Mouse (Mus musculus): Measurements from ENCODE around the gene Adamts13.

Gene Adamts13

DNA sequence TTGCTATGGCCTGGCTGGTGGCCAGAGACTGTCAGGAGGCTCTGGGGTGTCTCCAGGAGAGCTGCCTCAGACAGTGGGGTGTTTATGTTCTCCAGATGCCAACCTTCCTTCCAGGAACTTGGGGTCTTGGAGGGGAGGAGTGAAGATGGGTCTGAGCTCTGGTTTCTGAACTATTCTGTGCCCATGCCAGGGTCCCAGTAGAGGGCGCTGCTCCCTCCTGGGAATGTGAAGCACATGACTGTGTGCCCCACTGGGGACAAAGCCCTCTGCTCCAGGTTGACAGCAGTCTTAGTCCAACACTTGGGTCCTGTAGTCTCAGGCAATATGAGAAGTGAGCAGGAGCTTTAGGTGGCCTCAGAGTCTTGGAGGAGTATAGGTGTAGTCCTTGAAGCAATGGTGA, 66.1 kb downstream of the Adamts13 start:
- peak; percentile 53 for DNase-seq

DNA sequence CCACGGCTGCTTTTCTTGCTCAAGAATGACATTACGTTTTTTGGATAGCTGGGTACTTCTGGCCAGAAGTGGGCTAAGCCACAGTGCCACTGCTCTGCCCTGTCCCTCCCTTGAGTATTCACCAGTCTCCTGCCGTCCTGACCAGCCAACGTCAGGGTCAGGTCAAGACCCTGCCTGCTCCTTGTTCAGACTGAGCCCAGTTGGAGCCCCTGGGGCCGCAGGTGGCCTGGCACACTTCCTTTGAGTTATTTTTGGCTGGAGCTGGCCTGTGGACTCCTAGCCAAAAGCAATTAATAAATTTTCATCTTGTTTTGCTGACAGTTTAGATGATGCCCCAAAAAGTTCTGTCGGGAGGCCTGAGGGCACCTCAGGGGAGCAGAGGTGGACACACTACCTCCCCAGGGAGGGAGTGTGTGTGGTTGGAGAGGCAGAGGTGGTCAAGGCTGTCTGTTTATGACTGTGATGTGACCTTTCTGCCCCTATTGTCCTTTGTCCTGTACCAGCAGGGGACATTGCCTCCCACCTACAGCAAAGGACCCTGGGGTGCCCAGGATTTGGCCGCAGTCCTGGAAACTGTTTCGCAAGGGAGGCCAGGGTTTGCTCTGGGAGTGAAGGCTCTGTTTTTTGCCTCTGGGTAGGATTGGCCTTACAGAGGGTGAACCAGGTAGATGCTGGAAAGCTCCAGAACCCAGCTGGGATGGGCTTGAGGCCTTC, 69.1 kb downstream of the Adamts13 start:
- peak; percentile 80 for DNase-seq

DNA sequence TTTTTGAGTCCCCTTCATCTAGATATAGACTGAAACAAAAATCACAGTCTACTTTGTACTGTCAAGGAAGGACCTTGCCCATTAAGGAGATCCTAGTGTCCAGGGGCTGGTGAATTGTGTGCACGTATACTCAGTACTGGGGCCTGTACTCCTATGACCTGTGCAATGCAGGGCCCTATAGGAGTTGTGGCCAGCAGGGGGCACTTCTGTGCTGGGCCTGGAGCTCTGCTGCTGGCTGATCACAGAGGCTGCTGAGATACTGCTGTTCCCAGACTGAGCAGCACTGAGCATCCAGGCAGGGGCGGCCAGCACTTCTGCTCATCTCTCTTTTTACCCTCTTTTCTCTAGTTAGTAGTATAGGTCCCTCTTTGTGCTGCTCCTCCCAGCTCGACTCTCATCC, 70.2 kb downstream of the Adamts13 start:
- peak; percentile 89 for DNase-seq

DNA sequence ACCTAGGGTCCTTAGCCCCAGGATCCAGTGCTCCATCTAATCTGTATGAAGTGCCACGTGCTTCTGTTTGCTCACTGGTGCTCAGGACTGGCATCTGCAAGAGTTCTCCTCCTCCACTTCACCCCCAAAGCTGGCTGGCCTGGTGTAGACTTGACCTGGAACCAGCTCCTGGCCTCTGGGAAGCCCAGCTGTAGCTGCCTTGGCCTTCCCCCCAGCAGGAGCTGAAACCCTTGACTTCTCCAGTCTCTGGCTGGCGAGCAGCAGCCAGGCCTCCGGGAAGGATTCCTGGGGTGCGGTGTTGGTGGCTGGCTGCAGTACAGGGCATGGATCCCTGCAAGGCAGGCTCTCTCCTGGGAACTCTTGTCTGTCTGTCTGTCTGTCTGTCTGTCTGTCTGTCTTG, 71.0 kb downstream of the Adamts13 start:
- no peak for DNase-seq

DNA sequence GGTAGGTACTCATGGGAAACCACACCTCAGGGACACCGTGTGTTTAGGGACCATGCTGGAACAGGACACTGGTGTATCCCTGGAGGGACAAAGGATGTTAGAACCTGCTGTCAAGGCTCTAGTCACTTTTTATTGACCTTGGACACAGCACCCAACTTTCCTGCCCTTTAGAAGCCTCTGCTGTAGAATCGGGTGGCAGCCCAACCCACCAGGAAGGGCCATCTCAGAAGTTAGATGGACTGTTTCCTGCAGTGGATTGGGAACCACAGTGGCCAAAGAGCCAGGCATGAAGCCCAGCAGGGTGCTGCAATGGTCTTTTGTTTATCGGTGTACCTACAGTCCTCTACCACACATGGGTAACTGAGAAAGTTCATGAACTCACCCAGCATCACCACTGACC, 71.4 kb downstream of the Adamts13 start:
- DNase-seq = no peak

DNA sequence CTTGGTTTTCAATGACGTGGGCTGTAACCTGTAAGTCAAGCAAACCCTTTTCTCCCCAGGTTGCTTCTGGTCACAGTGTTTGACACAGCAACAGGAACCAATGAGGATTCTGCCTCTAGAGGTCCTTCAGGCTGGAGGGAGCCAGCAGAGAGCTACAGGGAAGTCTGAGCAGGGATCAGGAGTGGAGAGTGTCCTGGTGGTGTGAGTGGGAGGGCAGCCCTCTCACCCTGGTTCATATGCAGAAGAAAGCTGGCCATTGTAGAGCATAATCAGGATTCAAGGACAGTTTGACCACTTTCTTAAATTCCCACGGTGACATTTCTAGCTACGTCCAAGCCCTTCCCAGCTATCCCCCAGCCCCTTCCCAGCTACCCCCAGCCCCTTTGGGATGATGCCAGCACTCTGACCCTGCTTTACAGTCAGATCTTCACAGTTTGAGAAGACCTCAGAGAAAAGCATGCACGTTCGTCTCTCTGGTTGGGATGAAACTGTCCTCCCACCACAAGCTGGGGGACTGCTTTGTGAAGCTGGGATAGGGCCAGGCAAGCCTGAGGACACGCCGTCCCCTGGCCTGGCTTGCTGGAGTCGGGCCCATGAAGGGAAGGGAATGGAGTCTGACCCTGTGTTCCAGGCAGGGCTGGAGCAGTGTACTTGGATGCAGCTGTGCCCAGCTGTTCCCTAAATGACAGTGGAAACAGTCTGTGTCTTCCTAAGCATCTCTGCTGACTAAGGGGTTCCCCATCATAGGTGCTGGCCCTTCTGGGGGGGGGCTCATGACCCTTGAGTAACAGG, 73.0 kb downstream of the Adamts13 start:
- DNase-seq = peak; percentile 88

DNA sequence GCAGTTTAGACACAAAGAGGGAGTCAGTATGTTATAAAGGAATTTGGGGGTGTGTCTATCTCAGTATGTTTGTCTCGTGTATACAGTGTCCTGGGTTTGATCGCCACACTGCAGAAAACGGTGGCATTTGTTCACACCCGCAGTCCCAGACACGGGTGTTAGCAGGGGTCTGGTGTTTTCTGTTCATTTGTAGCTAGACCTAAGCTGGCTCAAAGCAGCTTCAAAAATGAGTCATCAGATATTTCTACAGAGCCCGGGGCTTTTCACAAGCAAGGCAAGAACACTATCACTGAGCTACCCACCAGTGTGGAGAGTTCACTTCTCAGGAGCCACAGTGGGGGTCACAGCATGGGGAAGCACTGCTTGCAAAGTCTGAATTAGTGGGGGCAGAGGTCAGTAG, 76.2 kb downstream of the Adamts13 start:
- no peak for DNase-seq

DNA sequence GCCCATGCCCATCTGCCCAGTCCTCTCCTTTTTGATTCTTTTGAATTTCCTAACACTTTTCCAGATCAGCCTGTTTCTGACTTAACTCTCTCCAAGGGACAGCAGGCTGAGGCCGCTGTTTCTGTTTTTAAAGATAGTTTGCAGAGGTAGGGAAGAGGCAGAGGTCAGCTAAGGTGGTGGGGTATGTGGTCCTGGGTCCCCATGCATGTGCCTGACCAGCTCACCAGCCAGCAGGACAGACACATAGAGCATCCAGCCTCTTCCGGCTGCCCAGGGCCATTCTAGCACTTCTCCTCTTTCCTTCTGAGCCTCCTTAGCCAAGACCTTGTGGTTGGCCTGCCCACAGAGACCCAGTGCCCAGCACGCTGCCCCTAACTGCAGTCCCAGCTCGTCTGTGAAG, 85.0 kb downstream of the Adamts13 start:
- no peak for DNase-seq

DNA sequence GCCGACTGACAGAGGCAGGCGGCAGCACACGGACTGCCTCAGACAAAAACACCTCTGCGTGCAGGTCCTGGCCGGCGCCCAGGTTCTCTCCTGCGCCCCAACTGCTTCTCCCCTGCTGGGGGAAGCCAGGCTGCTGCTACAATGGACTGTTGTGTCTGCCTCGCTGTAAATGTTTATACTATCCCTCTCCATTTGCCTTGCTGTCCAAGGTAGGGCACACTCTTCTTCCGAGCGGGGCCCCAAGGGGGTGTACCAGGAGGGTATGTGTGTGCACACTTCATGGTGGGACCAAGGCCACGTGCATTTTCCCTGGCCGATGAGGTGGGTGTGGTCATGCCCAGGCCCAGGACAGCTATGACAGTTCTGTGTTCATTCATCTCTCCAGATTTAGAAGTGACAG, 85.5 kb downstream of the Adamts13 start:
- DNase-seq = no peak

DNA sequence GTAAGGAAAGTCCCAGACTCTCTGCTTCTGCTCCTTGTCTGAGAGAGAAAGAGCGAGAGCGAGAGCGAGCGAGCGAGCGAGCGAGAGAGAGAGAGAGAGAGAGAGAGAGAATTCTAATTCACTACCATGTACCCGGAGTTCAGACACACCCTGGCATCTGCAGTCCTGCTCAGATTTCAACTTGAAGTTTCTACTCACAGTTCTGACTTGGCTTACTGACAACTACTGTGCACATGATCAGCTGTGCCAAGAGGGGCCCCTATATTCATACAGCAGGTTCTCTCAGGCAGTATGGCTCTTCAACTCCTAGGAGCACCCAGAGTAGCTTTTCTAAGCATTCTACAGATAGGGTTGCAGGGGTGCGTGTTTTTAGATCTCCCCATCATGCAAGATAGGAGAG, 86.0 kb downstream of the Adamts13 start:
- DNase-seq = no peak
